Mouse (Mus musculus) skeletal muscle tissue, adult 2 months (tissue): ENCODE data around the gene Mars.
A peak's percentile ranks its signal among the peaks of the same experiment; 100 is the strongest.

Experiments used
- DNase-seq: peaks from one replicate; pipeline ENCODE4 v3.0.0-alpha.2; 2012; ENCODE audit warnings: low read depth, low spot score

Gene Mars

DNA sequence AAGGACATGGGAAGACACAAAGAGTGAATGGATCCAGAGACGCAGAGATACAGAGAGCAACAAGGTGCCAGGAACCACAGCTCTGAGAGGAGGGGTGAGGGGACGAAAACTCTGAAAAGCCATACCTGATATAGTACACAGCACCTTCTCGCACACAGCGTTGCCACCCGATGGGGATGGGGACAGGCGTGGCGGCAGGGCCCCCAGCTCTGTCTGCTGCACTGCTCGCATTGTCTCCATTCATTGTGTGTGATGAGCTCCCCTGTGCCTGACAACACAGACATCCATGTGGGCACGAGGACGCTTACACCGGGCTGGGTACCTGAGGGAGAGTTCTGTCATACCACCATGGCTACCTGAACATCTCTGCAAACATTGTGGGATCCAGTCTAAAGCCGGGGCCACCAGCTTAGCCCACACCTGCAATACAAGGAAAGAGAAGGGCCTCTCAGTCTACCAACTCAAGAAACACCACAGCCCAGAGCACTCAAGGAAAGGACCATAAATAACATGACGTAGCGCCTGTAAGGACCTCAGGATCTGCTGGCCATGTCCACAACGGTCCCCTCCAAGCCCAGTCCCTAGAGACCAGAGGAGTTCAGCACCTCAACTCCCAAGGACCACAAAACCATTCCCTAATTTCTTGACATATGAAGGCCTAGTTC is 24.2 kb downstream of the Mars start:
- no peak for DNase-seq

GRCm38 (mm10) chr10:127286730-127287129 is 24.9 kb downstream of the Mars start:
- no peak for DNase-seq

DNA sequence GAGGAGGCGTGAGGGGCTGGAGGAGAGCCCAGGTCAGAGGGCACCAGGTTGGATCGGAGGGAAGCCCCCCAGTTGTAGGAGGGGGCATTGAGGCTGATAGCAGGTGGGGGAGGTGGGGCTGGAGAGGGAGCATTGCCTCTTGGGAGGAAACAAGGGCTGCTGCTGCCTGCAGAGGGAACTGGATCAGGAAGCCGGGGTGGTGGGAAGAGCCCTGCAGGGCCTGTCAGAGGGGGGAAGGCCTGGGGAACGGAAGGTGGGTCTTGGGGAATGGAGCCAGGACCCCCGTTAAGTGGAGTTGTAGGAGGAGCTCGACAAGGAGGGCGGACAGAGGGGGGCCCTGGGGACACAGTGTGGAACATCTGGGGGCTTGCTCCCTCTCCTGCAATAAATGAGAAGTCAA is 25.4 kb downstream of the Mars start:
- no peak for DNase-seq

DNA sequence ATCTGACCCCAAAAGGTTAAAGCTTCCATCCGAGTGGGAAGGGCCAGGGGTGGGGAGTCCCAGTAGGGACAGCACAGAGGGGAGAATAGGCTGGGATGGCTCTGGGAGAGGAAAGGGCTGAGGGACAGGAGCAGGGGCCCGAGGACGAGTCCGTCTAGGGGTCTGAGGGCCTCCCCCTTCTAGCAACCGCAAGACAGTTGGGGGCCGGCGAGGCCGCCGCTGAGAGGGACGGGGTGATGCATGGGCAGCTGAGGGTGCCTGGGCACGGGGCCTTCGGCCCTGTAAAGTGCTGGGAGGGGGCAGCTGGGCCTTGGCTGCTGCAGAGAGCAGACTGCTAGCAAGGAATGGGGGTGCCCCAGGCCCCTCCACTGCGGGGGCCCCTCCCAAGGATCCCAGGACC is 25.9 kb downstream of the Mars start:
- no peak for DNase-seq

- no peak for DNase-seq
These were observed 26.7 kb downstream of the Mars start for GRCm38 (mm10) chr10:127284724-127285500.

GRCm38 (mm10) chr10:127284105-127284622 is 27.4 kb downstream of the Mars start:
- no peak for DNase-seq

- no peak for DNase-seq
These were observed 28.9 kb downstream of the Mars start for GRCm38 (mm10) chr10:127282620-127283215.

DNA sequence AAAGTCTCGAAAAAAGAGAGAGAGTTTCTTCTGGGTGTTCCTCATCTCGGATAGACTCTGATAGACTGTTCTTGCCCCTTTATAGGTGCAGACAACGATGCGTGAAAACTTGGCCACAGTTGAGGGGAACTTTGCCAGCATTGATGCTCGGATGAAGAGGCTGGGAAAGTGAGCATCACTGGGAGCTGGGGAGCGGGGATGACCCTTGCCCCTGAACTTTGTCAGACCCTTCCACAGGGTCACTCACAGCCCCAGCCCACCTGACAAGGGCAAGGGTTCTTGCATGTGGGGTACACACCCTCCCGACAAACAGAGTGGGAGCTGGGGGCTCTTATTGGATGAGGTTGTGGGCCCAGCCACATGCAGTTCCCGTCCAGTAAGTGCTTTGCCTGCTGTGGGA is 30.3 kb downstream of the Mars start:
- DNase-seq = no peak

GRCm38 (mm10) chr10:127279730-127280129 is 31.9 kb downstream of the Mars start:
- DNase-seq = no peak

DNA sequence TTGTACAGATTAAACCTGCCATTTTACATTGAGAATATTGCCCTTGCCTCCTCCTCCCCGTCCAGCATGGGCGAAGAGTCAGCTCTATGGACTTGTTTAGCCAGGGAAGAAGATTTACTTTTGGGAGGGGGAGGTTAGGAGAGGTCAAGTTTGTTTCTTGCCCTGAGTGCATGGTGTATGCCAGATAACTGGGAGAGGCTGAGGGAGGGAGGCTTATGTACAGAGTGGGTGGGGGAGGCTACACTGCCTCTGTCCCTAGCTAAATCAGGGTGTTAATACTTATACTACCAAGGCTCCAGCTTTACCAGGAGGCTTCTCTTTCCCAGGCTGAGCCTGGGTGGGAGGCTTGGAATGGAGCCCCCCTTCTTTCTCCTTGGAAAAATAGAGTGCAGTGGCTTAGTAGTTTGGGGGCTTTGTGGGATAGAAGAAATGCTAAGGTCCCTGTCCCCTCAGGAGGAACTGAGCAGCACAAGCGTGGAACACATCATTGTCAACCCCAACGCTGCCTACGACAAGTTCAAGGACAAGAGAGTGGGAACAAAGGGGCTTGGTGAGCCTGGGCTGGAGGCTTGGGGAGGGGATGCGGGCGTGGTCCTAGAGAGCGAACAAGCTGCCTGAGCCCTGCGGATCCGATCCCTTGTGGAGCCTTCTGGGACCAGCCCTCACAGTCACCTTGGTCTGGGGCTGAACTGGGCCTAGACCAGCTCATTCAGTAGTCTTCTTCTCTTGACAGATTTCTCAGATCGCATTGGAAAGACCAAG is 37.1 kb downstream of the Mars start:
- DNase-seq = no peak

DNA sequence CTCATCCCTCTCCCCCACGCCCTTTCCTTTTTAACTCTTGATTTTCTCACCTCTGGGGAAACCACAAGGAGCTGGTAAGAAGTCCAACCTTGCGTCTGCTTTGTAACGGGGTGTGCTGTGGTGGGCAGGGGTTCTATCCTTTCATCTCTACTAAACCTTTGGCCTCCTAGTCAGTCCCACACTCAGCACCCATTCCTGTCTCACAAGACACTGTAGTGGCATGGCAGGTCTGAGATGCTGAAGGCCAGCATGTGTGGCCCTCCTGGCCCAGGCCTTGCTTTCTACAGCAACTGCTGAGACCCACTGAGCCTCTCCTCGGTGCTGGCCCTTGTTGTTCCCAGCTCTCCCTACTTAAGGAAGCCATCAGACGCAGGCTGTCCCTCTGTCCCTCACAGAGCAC is 39.2 kb downstream of the Mars start:
- no peak for DNase-seq

GRCm38 (mm10) chr10:127269884-127270283 is 41.7 kb downstream of the Mars start:
- no peak for DNase-seq

- DNase-seq = no peak
These were observed 42.5 kb downstream of the Mars start for GRCm38 (mm10) chr10:127269036-127269435.

DNA sequence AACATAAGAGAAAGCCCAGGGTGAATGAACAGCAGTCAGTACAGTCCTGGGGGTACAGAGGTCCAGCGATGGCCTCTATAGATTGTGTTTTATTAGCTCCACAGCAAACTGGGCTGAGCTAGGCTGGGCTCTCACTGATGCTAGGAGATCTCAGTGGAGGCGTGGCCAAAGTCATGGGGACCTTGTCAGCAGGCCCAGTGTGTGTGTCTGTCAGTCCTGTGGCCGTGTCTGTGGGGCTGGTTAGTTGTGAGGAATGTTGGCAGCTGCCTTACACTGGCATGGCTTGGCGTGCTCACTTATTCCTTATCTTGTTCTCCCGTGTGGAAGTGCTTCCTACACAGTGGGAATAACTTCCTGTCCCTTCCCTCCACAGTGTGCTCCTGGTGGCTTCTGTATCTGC is 43.2 kb downstream of the Mars start:
- DNase-seq = no peak

DNA sequence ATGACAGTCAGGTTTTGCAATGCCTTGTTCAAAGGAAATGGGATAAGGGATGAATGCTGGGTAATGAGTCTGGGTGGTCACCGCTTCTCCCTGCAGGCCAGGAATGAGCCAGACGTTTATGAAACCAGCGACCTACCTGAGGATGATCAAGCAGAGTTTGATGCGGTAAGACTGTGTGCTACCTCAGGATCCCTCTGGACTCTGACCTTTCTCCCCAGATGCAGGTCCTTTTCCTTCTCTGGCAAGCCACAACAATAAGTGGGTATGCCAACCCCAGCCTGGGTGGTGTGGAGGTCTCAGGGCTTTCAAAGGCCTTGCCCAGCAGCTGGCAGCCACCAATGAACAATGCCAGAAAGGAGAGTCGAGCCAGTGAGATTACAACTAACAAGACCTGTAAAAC is 44.3 kb downstream of the Mars start:
- DNase-seq = no peak

DNA sequence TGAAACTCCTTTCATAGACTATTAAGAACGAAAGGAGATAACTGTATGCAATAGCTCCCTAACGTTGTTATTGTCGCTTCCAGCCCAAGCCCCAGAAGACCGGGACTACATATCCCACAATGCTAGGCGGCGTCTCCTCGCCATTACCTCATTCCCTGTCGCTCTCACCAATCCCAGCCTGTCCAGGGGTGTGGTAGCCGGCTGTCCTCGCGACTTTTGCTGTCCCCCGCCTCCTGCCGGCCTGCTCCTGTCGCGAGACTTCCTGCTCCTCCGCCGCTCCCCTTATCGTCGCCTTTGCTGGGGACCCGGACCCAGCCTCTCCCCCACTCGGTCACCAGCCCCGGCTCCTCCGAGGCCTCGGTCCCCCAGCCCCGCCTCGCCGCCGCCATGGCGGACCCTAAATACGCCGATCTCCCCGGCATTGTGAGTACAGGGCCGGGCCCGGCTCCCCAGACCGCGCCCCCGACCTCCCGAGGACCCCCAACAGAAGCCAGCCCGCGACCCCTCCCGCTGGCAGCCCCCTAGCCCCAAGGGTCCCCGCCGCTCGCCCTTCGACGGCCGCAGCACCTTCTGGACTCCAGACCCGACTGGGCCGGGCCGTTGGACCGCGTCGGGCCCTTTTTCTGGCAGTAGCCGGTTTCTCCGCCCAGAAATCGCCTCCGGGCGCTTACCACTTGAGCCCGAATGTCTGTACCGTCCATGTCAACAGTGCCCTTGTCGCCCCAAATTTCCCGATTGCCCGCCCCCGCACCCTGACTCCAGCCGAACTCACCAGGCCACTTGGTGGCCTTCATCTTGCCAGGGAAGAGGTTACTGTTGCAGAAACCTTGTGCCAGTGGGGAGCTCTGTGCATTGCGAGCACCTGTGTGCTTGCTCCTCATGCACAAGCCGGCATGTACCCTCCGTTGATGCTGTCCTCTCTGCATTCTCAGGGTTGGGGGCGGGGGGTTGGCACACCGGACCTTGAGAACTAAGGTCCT is 45.2 kb downstream of the Mars start, which contains the start of gene Dctn2:
Dctn2 (plus strand) TSS at position 257 of the 980 bp plus-strand sequence.
- DNase-seq = peak; percentile 97

DNA sequence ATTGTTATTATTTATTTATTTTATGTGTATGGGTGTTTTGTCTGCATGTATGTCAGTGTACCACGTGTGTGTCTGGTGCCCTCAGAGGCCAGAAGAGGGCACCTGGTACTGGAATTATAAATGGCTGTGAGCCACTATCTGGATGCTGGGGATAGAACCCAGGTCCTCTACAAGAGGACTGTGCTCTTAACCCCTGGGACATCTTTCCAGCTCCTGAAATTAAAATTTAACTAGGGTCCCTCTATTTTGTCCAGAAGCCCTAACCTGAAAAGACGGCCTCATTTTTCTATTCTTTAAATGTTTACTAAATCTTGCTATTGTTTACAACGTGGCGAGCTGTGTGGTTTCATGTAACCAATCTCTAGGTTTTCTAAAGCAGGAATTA is 45.9 kb downstream of the Mars start:
- no peak for DNase-seq

GRCm38 (mm10) chr10:127264971-127265370 is 46.6 kb downstream of the Mars start:
- no peak for DNase-seq

- no peak for DNase-seq
These were observed 47.2 kb downstream of the Mars start for GRCm38 (mm10) chr10:127264336-127264735.

GRCm38 (mm10) chr10:127263631-127264030 is 48.0 kb downstream of the Mars start:
- no peak for DNase-seq
